Mouse (Mus musculus): ENCODE results near the gene Per2. TPM values are rescaled to one million over a fixed set of nuclear protein-coding genes. Genes with fewer than 3 reads are reported as not detected.
"Not testable (repeated sequence)": the region's sequence is repeated elsewhere in the genome, so short reads cannot be mapped to it uniquely, and the experiment has no call there.

Gene Per2
- total RNA-seq (2021): 10 to 100 TPM; 14.6 to 16.0 TPM

DNA sequence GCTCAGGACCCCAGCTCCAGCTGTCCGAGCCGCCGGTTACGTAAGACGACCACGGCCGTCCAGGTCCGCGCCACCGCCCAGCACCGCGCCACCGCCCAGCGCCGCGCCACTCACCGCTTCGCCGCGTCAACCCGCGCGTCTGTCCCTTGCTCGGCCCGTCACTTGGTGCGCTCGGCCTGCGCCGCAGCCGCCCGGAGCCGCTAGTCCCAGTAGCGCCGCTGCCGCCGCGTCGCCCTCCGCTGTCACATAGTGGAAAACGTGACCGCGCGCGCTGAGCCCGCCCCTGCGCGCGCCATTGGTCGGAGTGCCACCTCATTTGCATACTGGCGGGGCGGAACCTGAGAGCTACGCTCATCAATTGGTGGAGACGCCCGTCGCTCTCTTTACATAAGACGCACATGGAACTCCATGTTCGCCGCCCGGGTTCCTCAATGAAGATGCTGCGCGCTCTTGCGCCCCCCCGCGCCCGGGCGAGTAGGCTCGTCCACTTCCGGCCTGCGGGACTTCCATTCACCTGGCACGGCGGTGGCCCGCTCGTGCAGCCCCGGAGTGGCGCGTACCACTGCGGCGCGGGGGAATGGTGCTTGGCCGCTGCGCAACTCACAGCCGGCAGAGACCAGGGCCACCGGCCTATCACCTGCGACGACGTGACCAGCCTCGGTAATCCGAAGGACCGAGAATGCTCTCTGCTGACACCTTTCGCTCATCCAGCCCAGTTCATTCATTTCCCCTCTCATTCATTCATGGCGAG, at the start of gene Per2:
TSS of gene Per2 (minus strand) at position 266 of the 751 bp plus-strand sequence.
- intact Hi-C loops (cut with DNase I): loop anchor here (5.0 kb wide), 1 partner anchor 42 kb away; no protein-coding TSS in a partner anchor
- peak; percentile 99 for DNase-seq (ENCODE audit: extremely low spot score in 1 of 2, low spot score in 2 of 2)

DNA sequence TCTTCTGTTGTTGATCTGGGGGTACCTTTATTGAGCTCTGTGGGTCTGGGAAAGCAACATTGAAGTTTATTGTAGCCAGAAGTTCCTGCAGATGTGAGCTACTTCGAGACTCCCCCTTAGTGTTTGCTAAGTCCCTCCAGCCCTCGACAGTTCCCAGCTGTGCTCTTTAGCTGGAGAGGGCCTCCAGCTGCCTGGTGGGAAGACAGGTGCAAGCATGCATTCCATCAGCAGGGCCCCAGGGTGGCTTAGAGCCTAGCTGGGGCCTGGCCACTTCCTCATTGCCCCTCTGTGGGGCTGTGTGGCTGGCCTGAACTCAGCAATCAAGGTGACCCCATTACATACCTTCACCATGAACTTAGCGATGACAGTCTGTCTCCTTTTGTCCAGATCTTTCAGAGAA, 45.5 kb upstream of the Per2 start:
- DNase-seq (ENCODE audit: extremely low spot score in 1 of 2, low spot score in 2 of 2): no peak
- intact Hi-C loops (cut with DNase I): no loop called here

DNA sequence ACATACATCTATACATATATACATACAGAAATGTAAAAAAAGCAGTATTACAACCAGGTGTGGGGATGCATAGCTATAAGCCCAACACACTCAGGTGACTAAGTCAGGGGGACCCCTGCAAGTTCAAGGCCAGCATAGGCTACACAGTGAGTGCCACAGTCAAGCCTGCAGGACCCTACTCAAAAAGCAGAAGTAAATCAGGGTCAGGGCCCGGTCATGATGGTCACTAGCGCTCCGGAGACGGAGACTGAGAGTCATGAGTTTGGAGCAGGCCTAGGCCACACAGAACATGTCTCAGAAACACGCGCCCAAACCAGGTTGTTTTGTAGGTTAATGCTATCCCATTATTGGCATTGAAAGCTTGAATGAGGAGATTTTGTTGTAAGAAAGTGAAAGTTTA, 39.5 kb upstream of the Per2 start:
- intact Hi-C loops (cut with DNase I): no loop called here
- DNase-seq (ENCODE audit: extremely low spot score in 1 of 2, low spot score in 2 of 2): no peak

DNA sequence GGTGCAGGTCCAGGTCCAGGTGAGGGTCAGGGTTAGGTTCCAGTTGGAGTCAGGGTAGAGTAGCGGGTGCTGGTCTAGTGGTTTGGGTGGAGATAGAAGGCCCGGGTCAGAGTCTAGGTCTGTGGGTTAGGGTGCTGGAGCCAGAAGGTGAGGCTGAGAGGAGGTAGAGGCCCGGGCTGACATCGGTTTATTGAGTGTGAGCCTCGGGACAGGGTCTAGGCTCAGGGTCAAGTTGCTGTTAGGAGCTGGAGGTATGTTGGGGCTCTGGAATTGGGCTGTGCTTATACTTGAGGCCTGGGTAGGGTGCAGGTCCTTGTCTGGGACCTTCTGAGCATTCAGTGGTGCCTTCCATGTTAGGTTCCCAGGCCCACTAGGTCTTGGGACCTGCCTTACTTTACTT, 36.2 kb upstream of the Per2 start:
- no peak for DNase-seq (ENCODE audit: extremely low spot score in 1 of 2, low spot score in 2 of 2)
- intact Hi-C loops (cut with DNase I): no loop called here

GRCm38 (mm10) chr1:91494457-91495140, 35.5 kb upstream of the Per2 start, which contains the start of gene Traf3ip1:
Gene Traf3ip1, plus strand, starts transcription at chr1:91494647.
- peak; percentile 86 to 96 for DNase-seq (ENCODE audit: extremely low spot score in 1 of 2, low spot score in 2 of 2)
- intact Hi-C loops (cut with DNase I): no loop called here

GRCm38 (mm10) chr1:91493938-91494337, 34.8 kb upstream of the Per2 start:
- DNase-seq (ENCODE audit: extremely low spot score in 1 of 2, low spot score in 2 of 2): no peak
- intact Hi-C loops (cut with DNase I): no loop called here

GRCm38 (mm10) chr1:91492740-91493139, 33.6 kb upstream of the Per2 start:
- intact Hi-C loops (cut with DNase I): no loop called here
- DNase-seq (ENCODE audit: extremely low spot score in 1 of 2, low spot score in 2 of 2): no peak

GRCm38 (mm10) chr1:91490322-91490721, 31.2 kb upstream of the Per2 start:
- intact Hi-C loops (cut with DNase I): no loop called here
- no peak for DNase-seq (ENCODE audit: extremely low spot score in 1 of 2, low spot score in 2 of 2)

DNA sequence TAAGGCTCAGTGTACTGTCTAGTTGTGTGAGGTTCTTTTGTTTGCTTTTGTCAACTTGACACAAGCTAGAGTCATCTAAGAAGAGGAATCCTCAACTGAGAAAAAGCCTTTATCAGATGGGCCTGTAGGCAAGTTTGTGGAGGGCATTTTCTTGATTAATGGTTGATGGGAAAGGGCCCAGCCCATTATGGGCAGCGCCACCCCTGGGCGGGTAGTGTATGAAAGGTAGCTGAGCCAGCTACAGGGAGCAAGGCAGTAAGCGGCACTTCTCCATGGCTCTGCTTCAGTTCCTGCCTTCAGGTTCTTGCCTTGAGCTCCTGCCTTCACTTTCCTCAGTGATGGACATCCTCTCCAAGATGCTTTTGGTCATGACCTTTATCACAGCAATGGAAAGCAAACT, 27.0 kb upstream of the Per2 start:
- DNase-seq (ENCODE audit: extremely low spot score in 1 of 2, low spot score in 2 of 2): no peak
- intact Hi-C loops (cut with DNase I): no loop called here

GRCm38 (mm10) chr1:91485422-91485821, 26.3 kb upstream of the Per2 start:
- no peak for DNase-seq (ENCODE audit: extremely low spot score in 1 of 2, low spot score in 2 of 2)
- intact Hi-C loops (cut with DNase I): no loop called here

DNA sequence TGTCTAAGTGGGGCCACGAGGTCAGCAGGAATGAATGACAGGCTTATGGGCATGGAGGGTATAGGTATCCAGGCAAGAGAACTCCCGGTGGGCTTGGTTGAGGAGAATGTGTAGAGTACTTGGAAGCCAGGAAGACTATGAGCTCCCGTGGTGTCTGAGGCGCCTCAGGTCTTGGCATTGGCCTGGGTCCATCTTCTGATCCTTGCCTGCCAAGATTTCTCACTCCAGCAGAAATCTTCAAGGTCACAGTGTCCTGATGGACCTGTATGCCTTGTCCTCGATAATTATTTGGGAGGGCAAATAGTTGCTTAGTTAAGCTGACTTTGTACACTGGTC, 24.9 kb upstream of the Per2 start:
- no peak for DNase-seq (ENCODE audit: extremely low spot score in 1 of 2, low spot score in 2 of 2)
- intact Hi-C loops (cut with DNase I): loop anchor here (5.0 kb wide), 1 partner anchor 57 kb away; no protein-coding TSS in a partner anchor

DNA sequence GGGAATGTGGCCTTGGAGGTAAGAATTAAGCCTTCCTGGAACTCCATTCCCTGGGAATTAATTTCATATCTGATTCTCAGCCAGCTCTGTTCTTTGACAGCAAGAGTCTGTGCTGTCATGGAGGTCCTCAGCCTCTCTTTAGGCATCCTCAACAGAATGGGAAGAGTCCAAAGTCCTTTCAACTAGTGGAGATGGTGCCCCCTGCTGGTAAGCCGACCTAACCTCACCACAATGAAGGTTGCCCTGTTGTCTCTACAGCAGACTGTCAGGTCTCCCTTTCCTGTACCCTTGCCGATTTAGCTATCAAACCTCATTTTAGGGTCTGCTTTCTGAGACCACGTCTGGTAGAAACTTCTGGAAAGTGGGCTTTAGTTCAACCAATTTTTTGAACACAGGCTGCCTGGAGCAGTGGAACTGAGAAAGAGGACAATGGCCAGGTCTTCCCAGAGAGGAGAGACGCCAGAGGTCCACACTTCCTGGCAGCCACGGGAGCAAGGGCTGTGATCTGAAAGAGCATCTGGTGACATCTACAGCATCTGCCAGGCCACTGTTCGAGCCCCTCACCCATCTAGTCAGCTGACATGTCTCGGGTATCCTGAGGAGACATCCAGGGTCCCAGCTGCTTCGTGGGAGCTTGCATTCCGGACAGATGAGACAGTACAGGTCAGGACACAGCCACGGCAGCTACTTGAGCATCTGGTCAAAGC, 24.3 kb upstream of the Per2 start:
- intact Hi-C loops (cut with DNase I): loop anchor here (5.0 kb wide), 1 partner anchor 56 kb away; no protein-coding TSS in a partner anchor
- peak; percentile 30 to 84 for DNase-seq (ENCODE audit: extremely low spot score in 1 of 2, low spot score in 2 of 2)

DNA sequence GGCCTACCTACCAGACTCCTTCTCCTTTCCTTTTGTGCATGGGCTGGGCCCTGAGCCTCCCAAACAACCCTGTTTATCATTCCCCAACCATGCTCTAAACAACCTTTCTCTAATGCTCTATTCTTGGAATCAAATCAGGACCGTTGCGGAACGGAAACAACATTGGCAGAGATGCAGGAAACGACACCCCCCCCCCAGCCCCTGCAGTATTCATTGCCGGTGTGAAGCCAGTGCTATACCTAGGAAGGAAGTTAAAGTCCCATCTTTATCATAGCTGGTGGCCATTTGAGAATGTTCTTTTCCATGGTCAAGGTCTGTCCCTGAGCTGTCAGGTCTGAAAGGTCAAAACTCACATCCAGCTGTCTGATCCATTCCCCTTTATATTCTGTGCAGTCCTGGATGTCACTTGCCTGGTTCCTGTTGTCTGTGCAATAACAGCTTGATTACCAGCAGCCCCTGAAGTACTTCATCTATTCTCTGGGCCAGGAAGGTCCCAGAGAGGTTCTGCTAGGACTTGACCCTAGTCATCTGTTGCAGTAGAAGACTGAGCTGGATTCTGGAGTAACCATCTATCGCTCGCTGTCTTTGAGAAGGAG, 23.6 kb upstream of the Per2 start:
- DNase-seq (ENCODE audit: extremely low spot score in 1 of 2, low spot score in 2 of 2): no peak
- intact Hi-C loops (cut with DNase I): loop anchor here (5.0 kb wide), 1 partner anchor 55 kb away; no protein-coding TSS in a partner anchor

DNA sequence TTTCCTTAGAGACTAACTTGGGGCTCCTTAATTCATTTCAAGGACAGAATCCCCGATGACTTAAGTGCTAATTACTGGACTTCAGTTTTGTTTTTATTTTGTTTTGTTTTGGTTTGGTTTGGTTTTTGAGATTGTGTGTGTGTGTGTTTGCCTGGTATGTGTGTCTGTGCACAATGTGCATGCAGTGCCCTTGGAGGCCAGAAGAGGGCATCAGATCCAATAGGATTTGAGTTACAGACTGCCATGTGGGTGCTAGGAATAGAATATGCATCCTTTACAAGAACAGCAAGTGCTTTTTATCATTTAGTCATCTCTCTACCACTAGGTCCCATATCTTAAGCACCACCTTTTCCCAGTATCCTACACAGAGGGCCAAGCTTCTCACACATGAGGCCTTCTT, 19.8 kb upstream of the Per2 start:
- DNase-seq (ENCODE audit: extremely low spot score in 1 of 2, low spot score in 2 of 2): no peak
- intact Hi-C loops (cut with DNase I): no loop called here

DNA sequence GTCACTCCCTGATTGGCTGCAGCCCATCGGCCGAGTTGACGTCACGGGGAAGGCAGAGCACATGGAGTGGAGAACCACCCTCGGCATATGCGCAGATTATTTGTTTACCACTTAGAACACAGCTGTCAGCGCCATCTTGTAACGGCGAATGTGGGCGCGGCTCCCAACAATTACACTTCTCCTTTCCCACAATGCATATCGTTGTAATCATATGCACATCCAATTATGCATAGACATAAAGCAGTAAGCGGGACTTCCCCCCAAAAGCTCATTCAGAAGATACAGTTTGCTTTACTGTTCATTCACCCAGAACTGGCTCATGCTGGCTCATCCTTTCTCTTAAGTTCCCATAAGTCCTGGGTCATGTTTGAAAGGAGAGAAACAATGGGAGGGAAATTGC, 19.0 kb upstream of the Per2 start:
- intact Hi-C loops (cut with DNase I): not testable (repeated sequence)

GRCm38 (mm10) chr1:91469888-91470419, 10.8 kb upstream of the Per2 start:
- DNase-seq (ENCODE audit: extremely low spot score in 1 of 2, low spot score in 2 of 2): no peak
- intact Hi-C loops (cut with DNase I): no loop called here

More for the DNA sequence above, 19.0 kb upstream of the Per2 start:
- not testable (repeated sequence) for DNase-seq (ENCODE audit: extremely low spot score in 1 of 2, low spot score in 2 of 2)

DNA sequence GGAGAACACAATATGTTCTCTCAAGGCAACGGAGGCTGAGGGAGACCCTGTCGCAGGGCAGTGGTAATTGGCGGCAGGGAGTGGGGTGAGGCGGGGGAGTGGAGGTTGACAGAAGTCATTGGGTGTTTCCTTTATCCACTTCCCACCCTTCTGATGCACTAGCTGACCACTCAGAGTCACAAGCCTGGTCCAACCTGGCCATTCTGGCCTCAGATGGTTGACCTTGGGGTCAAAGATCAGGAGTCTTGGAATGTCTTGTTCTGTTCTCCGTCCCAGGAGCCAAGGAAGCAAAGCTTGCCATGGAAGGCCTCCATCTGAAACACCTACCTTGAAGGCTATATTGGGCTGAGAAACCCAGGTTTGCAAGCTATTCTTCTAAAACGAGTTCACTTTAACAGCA, 7.1 kb upstream of the Per2 start:
- intact Hi-C loops (cut with DNase I): no loop called here

DNA sequence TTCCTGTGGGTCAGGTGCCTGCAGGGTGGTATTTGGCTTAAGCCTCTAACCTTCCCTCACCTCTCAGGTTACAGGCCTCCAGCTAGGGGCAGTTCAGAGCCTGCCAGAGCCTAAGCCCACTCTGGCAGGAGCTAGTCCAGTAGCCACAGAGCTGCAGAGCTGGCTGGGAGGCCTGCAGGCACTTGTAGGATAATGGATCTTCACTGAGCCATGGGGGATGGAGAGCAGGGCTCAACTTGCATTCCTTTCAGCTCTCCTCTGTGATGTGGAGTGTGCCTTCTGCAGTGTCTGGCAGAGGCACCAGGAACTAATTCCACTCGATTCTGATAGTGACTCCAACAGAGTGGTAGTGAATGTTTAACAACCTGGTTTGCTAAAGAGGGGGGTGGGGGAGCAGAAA, 6.1 kb upstream of the Per2 start:
- intact Hi-C loops (cut with DNase I): no loop called here

More for the DNA sequence above, 7.1 kb upstream of the Per2 start:
- no peak for DNase-seq (ENCODE audit: extremely low spot score in 1 of 2, low spot score in 2 of 2)

DNA sequence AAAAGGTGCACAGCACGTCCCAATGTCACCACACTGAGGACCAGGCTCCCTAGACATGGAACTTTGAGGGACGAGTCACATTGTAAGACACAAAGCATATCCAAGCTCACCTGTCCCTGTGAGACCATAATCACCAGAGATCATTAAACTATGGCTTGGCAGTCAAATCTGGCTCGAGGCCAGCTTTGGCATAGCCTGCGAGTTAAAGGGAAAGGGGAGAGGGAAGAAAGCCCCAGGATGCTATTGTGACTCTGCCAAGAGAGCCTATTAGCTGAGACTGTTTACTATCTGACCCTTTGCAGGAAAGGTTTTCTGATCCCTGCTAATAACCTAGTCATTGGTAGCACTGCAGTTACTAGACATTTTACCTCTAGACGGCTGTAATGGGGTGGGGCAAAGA, 5.3 kb upstream of the Per2 start:
- DNase-seq (ENCODE audit: extremely low spot score in 1 of 2, low spot score in 2 of 2): no peak
- intact Hi-C loops (cut with DNase I): no loop called here

More for the DNA sequence above, 6.1 kb upstream of the Per2 start:
- no peak for DNase-seq (ENCODE audit: extremely low spot score in 1 of 2, low spot score in 2 of 2)

All from left cerebral cortex, postnatal 10 days (tissue).